ENCODE assay signal across 7 mouse cellular contexts in genomic region chr11:116306126-116306982, GRCm38 (mm10). TPM values are rescaled to one million over a fixed set of nuclear protein-coding genes. Genes with fewer than 3 reads are reported as not detected.
A peak's percentile ranks its signal among the peaks of the same experiment; 100 is the strongest.
DNase-seq lines count a peak whose midpoint lies in the region; ATAC-seq lines count a peak whose summit lies in the region.

No protein-coding gene starts in this region.

- 2% methylated on average over 53 of the region's 53 CpGs for WGBS in embryonic facial prominence, embryonic 11.5 days
- WGBS in limb, embryonic 10.5 days: 3% methylated on average over 53 of the region's 53 CpGs
- WGBS in midbrain, embryonic 13.5 days: 2% methylated on average over 51 of the region's 53 CpGs

- DNase-seq in adrenal gland, postnatal 14 days: peak; percentile 97
- DNase-seq in embryonic facial prominence, embryonic 11.5 days (ENCODE audit: low spot score): peak; percentile 97
- peak; percentile 89 for DNase-seq in kidney, adult 11 months
- peak; percentile 99 for DNase-seq in limb, embryonic 10.5 days (ENCODE audit: low spot score)
- peak; percentile 64 for DNase-seq in spleen, adult 12 weeks (ENCODE audit: low spot score)

- no peak overlapping the region for H3K27ac ChIP-seq in embryonic facial prominence, embryonic 11.5 days (replicated peaks; ENCODE audit: low read depth, low read length)
- H3K27ac ChIP-seq in limb, embryonic 10.5 days: peak overlapping the region; percentile 82
- peak overlapping the region; percentile 52; the same call in 1 of the 2 replicates for H3K27ac ChIP-seq in midbrain, embryonic 13.5 days

- H3K4me1 ChIP-seq in embryonic facial prominence, embryonic 11.5 days (ENCODE audit: control insufficient read depth, insufficient read depth, low read length): no peaks in the 10 kb centered on the region
- H3K4me1 ChIP-seq in limb, embryonic 10.5 days: peaks cover 12% of the 10 kb centered on the region
- peaks cover 13% of the 10 kb centered on the region for H3K4me1 ChIP-seq in midbrain, embryonic 13.5 days (replicated peaks)

- peak overlapping the region; percentile 72 for H3K9ac ChIP-seq in embryonic facial prominence, embryonic 11.5 days (replicated peaks; ENCODE audit: low read length)
- H3K9ac ChIP-seq in midbrain, embryonic 13.5 days (replicated peaks): peak overlapping the region; percentile 83

- peak; percentile 80 for ATAC-seq in embryonic facial prominence, embryonic 11.5 days (replicated peaks; ENCODE audit: insufficient number of reproducible peaks, low FRiP score, low TSS enrichment, low read depth)
- ATAC-seq in granulocyte monocyte progenitor cell, adult 5-6 weeks (replicated peaks; ENCODE audit: poor library complexity, severe bottlenecking): peak; percentile 99
- ATAC-seq in midbrain, embryonic 13.5 days: peak; percentile 95

- peaks cover 7% of the 10 kb centered on the region for H3K36me3 ChIP-seq in embryonic facial prominence, embryonic 11.5 days (replicated peaks; ENCODE audit: control insufficient read depth, insufficient read depth, low read depth, low read length)
- peaks cover 40% of the 10 kb centered on the region for H3K36me3 ChIP-seq in limb, embryonic 10.5 days
- H3K36me3 ChIP-seq in midbrain, embryonic 13.5 days: peaks cover 39% of the 10 kb centered on the region

- peak overlapping the region; percentile 80 for H3K4me3 ChIP-seq in embryonic facial prominence, embryonic 11.5 days (ENCODE audit: low read depth, low read length)
- H3K4me3 ChIP-seq in limb, embryonic 10.5 days: peak overlapping the region; percentile 83
- peak overlapping the region; percentile 86 for H3K4me3 ChIP-seq in midbrain, embryonic 13.5 days (replicated peaks)

- no peaks in the 10 kb centered on the region for H3K27me3 ChIP-seq in embryonic facial prominence, embryonic 11.5 days (ENCODE audit: control insufficient read depth, insufficient read depth, low read length)
- H3K27me3 ChIP-seq in limb, embryonic 10.5 days (ENCODE audit: low read depth, poor library complexity, severe bottlenecking): no peaks in the 10 kb centered on the region
- H3K27me3 ChIP-seq in midbrain, embryonic 13.5 days: peaks cover 19% of the 10 kb centered on the region

- H3K9me3 ChIP-seq in embryonic facial prominence, embryonic 11.5 days (replicated peaks; ENCODE audit: control insufficient read depth, low read length): no peaks in the 10 kb centered on the region
- H3K9me3 ChIP-seq in limb, embryonic 10.5 days (replicated peaks): no peaks in the 10 kb centered on the region
- H3K9me3 ChIP-seq in midbrain, embryonic 13.5 days: no peaks in the 10 kb centered on the region

- peak overlapping the region; percentile 70 for H3K4me2 ChIP-seq in embryonic facial prominence, embryonic 11.5 days (ENCODE audit: low read depth, low read length)
- peak overlapping the region; percentile 74 for H3K4me2 ChIP-seq in midbrain, embryonic 13.5 days (replicated peaks)

RNA-seq across cellular contexts. Expression of gene Exoc7, which starts 0.7 kb away (rescaled TPM):
- total RNA-seq in adrenal gland, postnatal 14 days (2021): 50.5 and 62.8 TPM in 2 replicates
- polyA plus RNA-seq in embryonic facial prominence, embryonic 11.5 days (2014; fragmentation: Nextera tagmentation; extraction: Ambion mirVana): 64.1 and 64.2 TPM in 2 replicates
- 23.0 and 45.3 TPM in 2 replicates for total RNA-seq in granulocyte monocyte progenitor cell, adult 5-6 weeks (2014; fragmentation: Nextera tagmentation)
- total RNA-seq in granulocyte monocyte progenitor cell, adult 5-6 weeks (2017): 30.1 and 36.6 TPM in 2 replicates
- 55.1 and 64.8 TPM in 2 replicates for polyA plus RNA-seq in limb, embryonic 10.5 days (2016; fragmentation: Nextera tagmentation; extraction: Ambion mirVana)
- polyA plus RNA-seq in midbrain, embryonic 13.5 days (2015; fragmentation: Nextera tagmentation; extraction: Ambion mirVana): 92.0 and 104 TPM in 2 replicates

RNA-seq across cellular contexts. Expression of gene Galr2, which starts 25.6 kb away (rescaled TPM):
- total RNA-seq in adrenal gland, postnatal 14 days (2021): not detected in 2 replicates
- 0.11 and 0.52 TPM in 2 replicates for polyA plus RNA-seq in embryonic facial prominence, embryonic 11.5 days (2014; fragmentation: Nextera tagmentation; extraction: Ambion mirVana)
- total RNA-seq in granulocyte monocyte progenitor cell, adult 5-6 weeks (2014; fragmentation: Nextera tagmentation): not detected in 2 replicates
- 0.09 TPM in 1 of 2 replicates, not detected in the other for total RNA-seq in granulocyte monocyte progenitor cell, adult 5-6 weeks (2017)
- polyA plus RNA-seq in limb, embryonic 10.5 days (2016; fragmentation: Nextera tagmentation; extraction: Ambion mirVana): 0.11 TPM in 1 of 2 replicates, not detected in the other
- polyA plus RNA-seq in midbrain, embryonic 13.5 days (2015; fragmentation: Nextera tagmentation; extraction: Ambion mirVana): 0.22 and 0.26 TPM in 2 replicates

RNA-seq across cellular contexts. Expression of gene Foxj1, which starts 28.8 kb away (rescaled TPM):
- total RNA-seq in adrenal gland, postnatal 14 days (2021): 0.23 and 0.30 TPM in 2 replicates
- polyA plus RNA-seq in embryonic facial prominence, embryonic 11.5 days (2014; fragmentation: Nextera tagmentation; extraction: Ambion mirVana): 0.43 and 0.79 TPM in 2 replicates
- total RNA-seq in granulocyte monocyte progenitor cell, adult 5-6 weeks (2014; fragmentation: Nextera tagmentation): not detected in 2 replicates
- total RNA-seq in granulocyte monocyte progenitor cell, adult 5-6 weeks (2017): not detected in 2 replicates
- 0.68 and 1.5 TPM in 2 replicates for polyA plus RNA-seq in limb, embryonic 10.5 days (2016; fragmentation: Nextera tagmentation; extraction: Ambion mirVana)
- polyA plus RNA-seq in midbrain, embryonic 13.5 days (2015; fragmentation: Nextera tagmentation; extraction: Ambion mirVana): 6.2 and 12.4 TPM in 2 replicates

RNA-seq across cellular contexts. Expression of gene Srp68, which starts 32.3 kb away (rescaled TPM):
- total RNA-seq in adrenal gland, postnatal 14 days (2021): 63.1 and 70.4 TPM in 2 replicates
- 78.7 and 80.5 TPM in 2 replicates for polyA plus RNA-seq in embryonic facial prominence, embryonic 11.5 days (2014; fragmentation: Nextera tagmentation; extraction: Ambion mirVana)
- total RNA-seq in granulocyte monocyte progenitor cell, adult 5-6 weeks (2014; fragmentation: Nextera tagmentation): 104 and 123 TPM in 2 replicates
- total RNA-seq in granulocyte monocyte progenitor cell, adult 5-6 weeks (2017): 75.2 and 75.7 TPM in 2 replicates
- 121 and 123 TPM in 2 replicates for polyA plus RNA-seq in limb, embryonic 10.5 days (2016; fragmentation: Nextera tagmentation; extraction: Ambion mirVana)
- polyA plus RNA-seq in midbrain, embryonic 13.5 days (2015; fragmentation: Nextera tagmentation; extraction: Ambion mirVana): 63.4 and 68.5 TPM in 2 replicates
